In the genomic region with DNA sequence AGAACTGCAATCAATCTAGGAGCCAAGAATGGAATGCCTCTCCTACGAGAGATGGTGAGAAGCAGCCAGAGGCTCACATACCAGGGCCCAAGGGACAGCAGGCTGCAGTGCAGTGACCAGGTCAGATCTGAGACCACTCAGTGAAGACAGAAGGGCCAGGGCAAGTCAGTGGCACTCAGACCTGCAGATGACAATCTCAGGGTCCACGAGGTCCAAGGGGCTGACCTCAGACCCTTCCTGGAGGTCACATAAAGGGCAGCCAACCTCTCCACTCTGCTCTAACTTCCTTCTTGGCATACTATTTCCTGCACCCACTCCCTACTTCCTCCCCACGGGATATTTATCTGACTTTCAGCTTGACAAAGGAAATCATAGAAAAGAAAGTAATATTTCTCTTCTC, we compare ENCODE assay signal across 17 mouse cellular contexts. TPM values are rescaled to one million over a fixed set of nuclear protein-coding genes. Genes with fewer than 3 reads are reported as not detected.
DNase-seq lines count a peak whose midpoint lies in the region; ATAC-seq and TF ChIP-seq lines count a peak whose summit lies in the region.
"Had no signal": no experiment of that assay in that cellular context is flagged by ENCODE, and none has a peak within 500 bp of the region (broad histone marks: within the 10 kb centered on the region; RNA-seq: fewer than 3 reads in every experiment).

No protein-coding gene starts in this region.

- TF ChIP-seq CTCF in kidney, adult 2 months (conservative IDR thresholded peaks at IDR 0.05; ENCODE audit: insufficient read depth, insufficient read length, low read depth, low read length) = no peak
- no peak for TF ChIP-seq CTCF in left cerebral cortex, adult 2 months (IDR thresholded peaks at IDR 0.05)
- no peak for TF ChIP-seq CTCF in forebrain, postnatal 0 days (IDR thresholded peaks at IDR 0.05; ENCODE audit: low read depth)

- no peaks in the 10 kb centered on the region for H3K36me3 ChIP-seq in kidney, embryonic 16.5 days (ENCODE audit: insufficient read depth, low read length)
- no peaks in the 10 kb centered on the region for H3K36me3 ChIP-seq in kidney, adult 2 months (ENCODE audit: control insufficient read depth, insufficient read depth, low read length)
- no peaks in the 10 kb centered on the region for H3K36me3 ChIP-seq in embryonic facial prominence, embryonic 10.5 days (replicated peaks)
- H3K36me3 ChIP-seq in forebrain, postnatal 0 days (ENCODE audit: insufficient read depth) = no peaks in the 10 kb centered on the region
- H3K36me3 ChIP-seq: liver, embryonic 13.5 days; midbrain, embryonic 12.5 days had no signal

- no peaks in the 10 kb centered on the region for H3K4me1 ChIP-seq in kidney, embryonic 16.5 days (ENCODE audit: insufficient read depth, low read length)
- H3K4me1 ChIP-seq in kidney, adult 2 months (ENCODE audit: control insufficient read depth, insufficient read depth, low read length) = 0 out of 2 replicates have a peak, but pooled peaks cover 3% of the 10 kb centered on the region
- H3K4me1 ChIP-seq in embryonic facial prominence, embryonic 10.5 days = peaks cover 37% of the 10 kb centered on the region
- no peaks in the 10 kb centered on the region for H3K4me1 ChIP-seq in forebrain, postnatal 0 days (ENCODE audit: insufficient read depth)
- H3K4me1 ChIP-seq: liver, embryonic 13.5 days; midbrain, embryonic 12.5 days had no signal

- peak; percentile 91 for DNase-seq in heart, adult 11 months
- no peak for DNase-seq in heart, postnatal 14 days
- DNase-seq in kidney, adult 2 months = no peak
- DNase-seq in embryonic facial prominence, embryonic 10.5 days (ENCODE audit: low spot score) = no peak
- no peak for DNase-seq in left cerebral cortex, adult 2 months (ENCODE audit: extremely low spot score in 1 of 2, low spot score in 2 of 2)
- no peak for DNase-seq in forebrain, postnatal 0 days
- DNase-seq: cerebellum, adult 9-10 months; heart, postnatal 36 days; kidney, postnatal 10 days; liver, embryonic 13.5 days; lung, postnatal 14 days; retina, postnatal 1 day had no signal

- H3K9ac ChIP-seq in kidney, embryonic 16.5 days (replicated peaks; ENCODE audit: low read length) = no peak overlapping the region
- H3K9ac ChIP-seq in forebrain, postnatal 0 days = no peak overlapping the region
- H3K9ac ChIP-seq: liver, embryonic 13.5 days; midbrain, embryonic 12.5 days had no signal

- ATAC-seq in kidney, embryonic 16.5 days (ENCODE audit: low FRiP score, low TSS enrichment) = 0 out of 2 replicates have a peak, but pooled peaks have one; percentile 39
- ATAC-seq in common myeloid progenitor, adult 5-6 weeks (replicated peaks; ENCODE audit: low read depth, poor library complexity, severe bottlenecking) = 0 out of 2 replicates have a peak, but pooled peaks have one; percentile 52
- ATAC-seq in forebrain, postnatal 0 days = no peak
- ATAC-seq: forebrain, embryonic 14.5 days; Patski had no signal

- no peak overlapping the region for H3K27ac ChIP-seq in kidney, embryonic 16.5 days (ENCODE audit: low read length)
- no peak overlapping the region for H3K27ac ChIP-seq in kidney, adult 2 months (ENCODE audit: insufficient read depth, low read depth, low read length)
- H3K27ac ChIP-seq in embryonic facial prominence, embryonic 10.5 days (replicated peaks) = peak overlapping the region; percentile 37; the same call in 1 of the 2 replicates
- H3K27ac ChIP-seq in left cerebral cortex, adult 2 months = no peak overlapping the region
- no peak overlapping the region for H3K27ac ChIP-seq in forebrain, postnatal 0 days (ENCODE audit: low read depth, low read length)
- H3K27ac ChIP-seq: liver, embryonic 13.5 days; midbrain, embryonic 12.5 days had no signal

- H3K9me3 ChIP-seq in kidney, embryonic 16.5 days (ENCODE audit: low read length) = no peaks in the 10 kb centered on the region
- H3K9me3 ChIP-seq in embryonic facial prominence, embryonic 10.5 days = no peaks in the 10 kb centered on the region
- H3K9me3 ChIP-seq in forebrain, postnatal 0 days (ENCODE audit: low read length) = no peaks in the 10 kb centered on the region
- H3K9me3 ChIP-seq: liver, embryonic 13.5 days; midbrain, embryonic 12.5 days had no signal

- intact Hi-C loops in heart, postnatal 14 days (cut with DNase I) = no loop called here
- intact Hi-C loops in left cerebral cortex, adult 2 months (cut with DNase I) = no loop called here

- no peaks in the 10 kb centered on the region for H3K27me3 ChIP-seq in kidney, embryonic 16.5 days (ENCODE audit: insufficient read depth, low read length)
- H3K27me3 ChIP-seq in kidney, adult 2 months (replicated peaks; ENCODE audit: control insufficient read depth, insufficient read depth, low read length) = no peaks in the 10 kb centered on the region
- H3K27me3 ChIP-seq in embryonic facial prominence, embryonic 10.5 days (replicated peaks; ENCODE audit: low read depth, poor library complexity, severe bottlenecking) = peaks cover 11% of the 10 kb centered on the region; the same call in 1 of the 2 replicates
- no peaks in the 10 kb centered on the region for H3K27me3 ChIP-seq in forebrain, postnatal 0 days (ENCODE audit: insufficient read depth, low read length)
- H3K27me3 ChIP-seq: midbrain, embryonic 12.5 days; Patski had no signal

- no peak overlapping the region for H3K4me3 ChIP-seq in kidney, embryonic 16.5 days (ENCODE audit: low read length)
- H3K4me3 ChIP-seq in kidney, adult 2 months (ENCODE audit: insufficient read depth, low read depth, low read length) = no peak overlapping the region
- H3K4me3 ChIP-seq in embryonic facial prominence, embryonic 10.5 days = no peak overlapping the region
- H3K4me3 ChIP-seq in left cerebral cortex, adult 2 months = no peak overlapping the region
- no peak overlapping the region for H3K4me3 ChIP-seq in forebrain, postnatal 0 days (ENCODE audit: low read depth, low read length)
- H3K4me3 ChIP-seq: liver, embryonic 13.5 days; midbrain, embryonic 12.5 days had no signal

- TF ChIP-seq POLR2A in kidney, adult 2 months (IDR thresholded peaks at IDR 0.05; ENCODE audit: low read depth, low read length) = no peak

- H3K4me2 ChIP-seq in kidney, embryonic 16.5 days (replicated peaks; ENCODE audit: low read depth, low read length) = no peak overlapping the region
- no peak overlapping the region for H3K4me2 ChIP-seq in forebrain, postnatal 0 days (ENCODE audit: low read depth)
- H3K4me2 ChIP-seq: liver, embryonic 13.5 days; midbrain, embryonic 12.5 days had no signal

- 17% methylated on average over 3 of the region's 3 CpGs for WGBS in kidney, embryonic 16.5 days
- 20% methylated on average over 3 of the region's 3 CpGs for WGBS in kidney, adult 2 months
- WGBS in embryonic facial prominence, embryonic 10.5 days = 18% methylated on average over 3 of the region's 3 CpGs
- 64% methylated on average over 3 of the region's 3 CpGs for WGBS in forebrain, postnatal 0 days

RNA-seq across cellular contexts. Expression of a gene that starts 59.5 kb away (rescaled TPM):
- total RNA-seq in heart, postnatal 14 days (2021) = under 1 TPM; 0.15 to 0.36 TPM
- 0.22 and 0.25 TPM in 2 replicates for polyA plus RNA-seq in kidney, embryonic 16.5 days (2015; fragmentation: Nextera tagmentation; extraction: Ambion mirVana)
- polyA plus RNA-seq in kidney, adult 2 months (2012; rRNA removed) = 0.27 and 0.34 TPM in 2 replicates
- not detected in 2 replicates for total RNA-seq in common myeloid progenitor, adult 5-6 weeks (2017)
- polyA plus RNA-seq in embryonic facial prominence, embryonic 10.5 days (2016; fragmentation: Nextera tagmentation; extraction: Ambion mirVana) = 1.6 and 2.2 TPM in 2 replicates
- 1 to 10 TPM in 1 of 2 experiments, under 1 TPM in 1; 0.68 to 1.4 TPM for total RNA-seq in left cerebral cortex, adult 2 months (2021)
- total RNA-seq in forebrain, postnatal 0 days (2014; rRNA removed) = 0.15 TPM in 1 of 2 replicates, not detected in the other
- 0.49 and 0.51 TPM in 2 replicates for polyA plus RNA-seq in forebrain, postnatal 0 days (2015; fragmentation: Nextera tagmentation; extraction: Ambion mirVana)
